Mouse (Mus musculus) liver, embryonic 14.5 days (tissue): ENCODE results near the gene Ppp1r13l.

Experiments used
- CTCF ChIP-seq: IDR thresholded peaks from 2 replicates; pipeline ENCODE4 v1.5.1; 2016; ENCODE audit warnings: antibody characterized with exemption, low read depth, control low read depth
- EP300 ChIP-seq: IDR thresholded peaks from 2 replicates; pipeline ENCODE4 v1.6.1; 2016; ENCODE audit warnings: antibody characterized with exemption, low read depth

DNA sequence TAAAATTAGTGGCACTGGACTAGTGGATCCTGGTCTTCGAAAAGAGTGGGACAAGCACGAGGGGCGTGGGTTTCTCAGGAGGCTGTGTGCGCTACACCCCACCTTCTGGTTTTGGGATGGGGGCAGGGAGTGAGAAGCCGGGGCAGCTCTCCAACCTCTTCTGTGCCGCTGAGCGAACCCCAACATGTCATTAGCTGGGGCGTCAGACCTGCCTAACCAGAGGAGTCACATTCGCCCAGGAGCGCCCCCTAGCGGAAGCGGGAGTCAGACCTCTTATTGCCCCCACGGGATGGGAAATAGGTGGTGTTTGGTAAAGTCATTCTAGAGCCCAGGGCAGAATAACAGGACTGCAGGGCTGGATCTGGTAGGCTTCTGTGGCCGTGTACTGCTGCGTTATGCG is 2.2 kb downstream of the Ppp1r13l start:
- peak; percentile 96 for TF ChIP-seq CTCF
- TF ChIP-seq EP300 = no peak
